Mouse (Mus musculus) G1E (cell line): ENCODE measurements around the gene Nell2.

Experiments used
- CTCF ChIP-seq: IDR thresholded peaks from 2 replicates; pipeline ENCODE4 v1.5.1; 2012; ENCODE audit warnings: low read depth, low read length, inconsistent platforms, mixed read lengths
- GATA1 ChIP-seq: IDR thresholded peaks from 2 replicates; pipeline ENCODE4 v1.6.1; 2012; ENCODE audit warnings: borderline replicate concordance, low read length, inconsistent platforms, mixed read lengths
- TAL1 ChIP-seq: conservative IDR thresholded peaks from 2 replicates; pipeline ENCODE4 v1.6.1; 2012; ENCODE audit warnings: low read depth, low read length, inconsistent platforms, mixed read lengths

DNA sequence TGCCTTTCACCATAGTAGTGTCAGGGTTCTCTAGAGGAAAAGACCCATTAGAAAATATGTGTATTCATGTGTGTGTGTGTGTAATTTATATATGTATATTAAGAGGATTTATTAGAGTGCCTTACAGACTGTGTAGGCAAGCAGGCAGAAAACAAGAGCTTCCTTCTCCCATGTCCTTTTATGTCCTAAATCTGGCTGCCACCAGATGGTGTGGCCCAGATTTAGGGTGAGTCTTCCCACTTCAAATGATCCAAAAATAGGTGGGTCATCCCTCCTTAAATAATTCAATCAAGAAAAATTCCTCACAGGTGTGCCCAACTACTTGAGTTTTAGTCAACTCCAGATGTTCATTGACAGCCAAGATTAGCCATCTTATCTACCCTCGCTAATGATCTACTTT is 460.3 kb downstream of the Nell2 start:
- TF ChIP-seq CTCF (no peak), GATA1 (no peak), TAL1 (no peak)
